Mouse (Mus musculus) forebrain, embryonic 15.5 days (tissue): ENCODE data around the gene Olfr616. TPM values are rescaled to one million over a fixed set of nuclear protein-coding genes. Genes with fewer than 3 reads are reported as not detected.
"Not testable (repeated sequence)": the region's sequence is repeated elsewhere in the genome, so short reads cannot be mapped to it uniquely, and the experiment has no call there.

Experiments used
- ATAC-seq: fragments of 200-750 bp; cut with Nextera tagmentation; replicated peaks from 2 replicates; pipeline ENCODE4 v1.8.0; 2017; ENCODE audit warnings: mild to moderate bottlenecking, moderate TSS enrichment, moderate library complexity
- H3K27ac ChIP-seq: fragments of 300-500 bp; sonication (generic); replicated peaks from 2 replicates; pipeline ENCODE4 v1.5.1; 2015; ENCODE audit warnings: mild to moderate bottlenecking, inconsistent platforms
- H3K27me3 ChIP-seq: fragments of 300-500 bp; sonication (generic); 2 replicates; pipeline ENCODE4 v1.6.1; 2015; ENCODE audit warnings: inconsistent platforms
- H3K36me3 ChIP-seq: fragments of 300-500 bp; sonication (generic); 2 replicates; pipeline ENCODE4 v1.6.1; 2015; ENCODE audit warnings: mild to moderate bottlenecking, inconsistent platforms
- H3K4me1 ChIP-seq: fragments of 300-500 bp; sonication (generic); 2 replicates; pipeline ENCODE4 v1.6.1; 2015; ENCODE audit warnings: inconsistent platforms
- H3K4me2 ChIP-seq: fragments of 300-500 bp; sonication (generic); replicated peaks from 2 replicates; pipeline ENCODE4 v1.6.1; 2015; ENCODE audit warnings: mild to moderate bottlenecking, inconsistent platforms
- H3K4me3 ChIP-seq: fragments of 300-500 bp; sonication (generic); 2 replicates; pipeline ENCODE4 v1.5.1; 2015; ENCODE audit warnings: mild to moderate bottlenecking, inconsistent platforms
- H3K9ac ChIP-seq: fragments of 300-500 bp; sonication (generic); replicated peaks from 2 replicates; pipeline ENCODE4 v1.6.1; 2015; ENCODE audit warnings: mild to moderate bottlenecking, inconsistent platforms
- H3K9me3 ChIP-seq: fragments of 300-500 bp; sonication (generic); 2 replicates; pipeline ENCODE4 v1.6.1; 2016; ENCODE audit warnings: inconsistent platforms
- WGBS: fragments of 180-500 bp; shearing (Covaris S2); methylation state at CpG from one replicate; pipeline ENCODE4 v1.1.7; 2015; ENCODE audit warnings: mixed read lengths; 5-methylcytosine and 5-hydroxymethylcytosine counted together
- microRNA-seq: library from miRNA; unstranded; fragments of <30 nt; microRNA quantifications from one replicate; pipeline ENCODE4, GENCODE M21; 2016
- polyA plus RNA-seq: library from polyadenylated mRNA; unstranded; fragments of >200 nt; fragmentation: Nextera tagmentation; extraction: Ambion mirVana; gene quantifications from 2 replicates; pipeline ENCODE4 v1.2.1, GENCODE M21; 2015

Olfr616 gene
- not detected in 2 replicates for polyA plus RNA-seq

GRCm38 (mm10) chr7:103569043-103569442 lies at the start of gene Olfr616:
TSS of gene Olfr616 (minus strand) at chr7:103569143.
- Histone ChIP-seq H3K4me3 (no peak within 1 kb of the TSS), H3K9me3 (no peaks in the 10 kb centered on the region), H3K27ac (no peak within 1 kb of the TSS), H3K4me1 (no peaks in the 10 kb centered on the region), H3K36me3 (no peaks in the 10 kb centered on the region), H3K4me2 (no peak within 1 kb of the TSS), H3K9ac (no peak within 1 kb of the TSS), H3K27me3 (no peaks in the 10 kb centered on the region)
- no peak for ATAC-seq
- 83% methylated on average over 3 of the region's 3 CpGs for WGBS

- no peak within 1 kb of the TSS for H3K4me3 ChIP-seq
- H3K27me3 ChIP-seq: no peaks in the 10 kb centered on the region
- ATAC-seq: no peak
- no peak within 1 kb of the TSS for H3K4me2 ChIP-seq
- no peak within 1 kb of the TSS for H3K9ac ChIP-seq
- no peaks in the 10 kb centered on the region for H3K36me3 ChIP-seq
- WGBS: 82% methylated on average over 2 of the region's 2 CpGs
- H3K27ac ChIP-seq: no peak within 1 kb of the TSS
- no peaks in the 10 kb centered on the region for H3K4me1 ChIP-seq
- H3K9me3 ChIP-seq: no peaks in the 10 kb centered on the region
These were observed 43.5 kb upstream of the Olfr616 start, which contains the start of gene Olfr620 for GRCm38 (mm10) chr7:103612434-103612833. TSS of gene Olfr620 (minus strand) at chr7:103612534.

GRCm38 (mm10) chr7:103607425-103607824 lies 38.5 kb upstream of the Olfr616 start:
- Histone ChIP-seq H3K36me3 (no peaks in the 10 kb centered on the region), H3K9me3 (no peaks in the 10 kb centered on the region), H3K27ac (no peak overlapping the region), H3K4me1 (no peaks in the 10 kb centered on the region), H3K4me2 (no peak overlapping the region), H3K27me3 (no peaks in the 10 kb centered on the region), H3K4me3 (no peak overlapping the region), H3K9ac (no peak overlapping the region)
- WGBS: 90% methylated on average over 2 of the region's 2 CpGs
- ATAC-seq: no peak

- ATAC-seq: no peak
- Histone ChIP-seq H3K9me3 (no peaks in the 10 kb centered on the region), H3K4me3 (no peak within 1 kb of the TSS), H3K9ac (no peak within 1 kb of the TSS), H3K4me1 (no peaks in the 10 kb centered on the region), H3K27ac (no peak within 1 kb of the TSS), H3K36me3 (no peaks in the 10 kb centered on the region), H3K4me2 (no peak within 1 kb of the TSS), H3K27me3 (no peaks in the 10 kb centered on the region)
These were observed 31.3 kb upstream of the Olfr616 start, which contains the start of gene Olfr619 for GRCm38 (mm10) chr7:103600275-103600674. TSS of gene Olfr619 (plus strand) at chr7:103600575.

- Histone ChIP-seq H3K9me3 (no peaks in the 10 kb centered on the region), H3K27me3 (no peaks in the 10 kb centered on the region), H3K4me2 (no peak within 1 kb of the TSS), H3K9ac (no peak within 1 kb of the TSS), H3K4me1 (no peaks in the 10 kb centered on the region), H3K4me3 (no peak within 1 kb of the TSS), H3K27ac (no peak within 1 kb of the TSS), H3K36me3 (no peaks in the 10 kb centered on the region)
- WGBS: 50% methylated on average over 2 of the region's 2 CpGs
- ATAC-seq: no peak
These were observed 20.9 kb upstream of the Olfr616 start, which contains the start of gene Olfr618 for GRCm38 (mm10) chr7:103589803-103590202. TSS of gene Olfr618 (plus strand) at chr7:103590103.

GRCm38 (mm10) chr7:103572761-103573160 lies 3.8 kb upstream of the Olfr616 start, which contains the start of gene Olfr617:
TSS of gene Olfr617 (plus strand) at chr7:103573061.
- 88% methylated on average over 1 of the region's 1 CpGs for WGBS
- no peaks in the 10 kb centered on the region for H3K9me3 ChIP-seq
- ATAC-seq: no peak
- no peak within 1 kb of the TSS for H3K4me3 ChIP-seq
- H3K27ac ChIP-seq: no peak within 1 kb of the TSS
- no peak within 1 kb of the TSS for H3K4me2 ChIP-seq
- no peaks in the 10 kb centered on the region for H3K27me3 ChIP-seq
- no peak within 1 kb of the TSS for H3K9ac ChIP-seq
- no peaks in the 10 kb centered on the region for H3K4me1 ChIP-seq
- no peaks in the 10 kb centered on the region for H3K36me3 ChIP-seq

- no peaks in the 10 kb centered on the region for H3K27me3 ChIP-seq
- H3K4me3 ChIP-seq: no peak within 1 kb of the TSS
- H3K36me3 ChIP-seq: no peaks in the 10 kb centered on the region
- H3K4me2 ChIP-seq: no peak within 1 kb of the TSS
- no peak within 1 kb of the TSS for H3K9ac ChIP-seq
- no peaks in the 10 kb centered on the region for H3K4me1 ChIP-seq
- H3K9me3 ChIP-seq: no peaks in the 10 kb centered on the region
- no peak within 1 kb of the TSS for H3K27ac ChIP-seq
- no peak for ATAC-seq
- 84% methylated on average over 2 of the region's 2 CpGs for WGBS
These were observed 13.2 kb downstream of the Olfr616 start, which contains the start of gene Olfr615 for GRCm38 (mm10) chr7:103555779-103556178. TSS of gene Olfr615 (plus strand) at chr7:103556079.

GRCm38 (mm10) chr7:103547774-103548173 lies 21.2 kb downstream of the Olfr616 start, which contains the start of gene Olfr613:
TSS of gene Olfr613 (plus strand) at chr7:103548074.
- Histone ChIP-seq H3K36me3 (no peaks in the 10 kb centered on the region), H3K27ac (no peak within 1 kb of the TSS), H3K4me3 (no peak within 1 kb of the TSS), H3K9me3 (no peaks in the 10 kb centered on the region), H3K4me2 (no peak within 1 kb of the TSS), H3K4me1 (no peaks in the 10 kb centered on the region), H3K27me3 (no peaks in the 10 kb centered on the region), H3K9ac (no peak within 1 kb of the TSS)
- 86% methylated on average over 2 of the region's 2 CpGs for WGBS
- no peak for ATAC-seq

GRCm38 (mm10) chr7:103542617-103543016 lies 26.3 kb downstream of the Olfr616 start, which contains the start of gene Olfr612:
TSS of gene Olfr612 (minus strand) at chr7:103542717.
- not testable (repeated sequence) for H3K4me2 ChIP-seq, H3K9me3 ChIP-seq, H3K27ac ChIP-seq, H3K27me3 ChIP-seq, H3K4me1 ChIP-seq, ATAC-seq, H3K9ac ChIP-seq, H3K4me3 ChIP-seq, H3K36me3 ChIP-seq
- 84% methylated on average over 2 of the region's 2 CpGs for WGBS

GRCm38 (mm10) chr7:103520746-103521145 lies 48.2 kb downstream of the Olfr616 start, which contains the start of gene Olfr611:
TSS of gene Olfr611 (minus strand) at chr7:103520846.
- H3K4me1 ChIP-seq, ATAC-seq, H3K9ac ChIP-seq, H3K4me3 ChIP-seq, H3K27ac ChIP-seq, H3K4me2 ChIP-seq, H3K9me3 ChIP-seq, H3K27me3 ChIP-seq, H3K36me3 ChIP-seq: not testable (repeated sequence)
- WGBS: 56% methylated on average over 1 of the region's 1 CpGs

Small RNA genes lying within 50 kb of the gene (microRNA-seq; reads per million reads assigned to microRNA genes)
- gene Gm26506: not detected

Other genes starting within 250 kb of the Olfr616 start
- gene Olfr598, start 245.6 kb downstream of the Olfr616 start, polyA plus RNA-seq: not detected in 2 replicates
- not detected in 2 replicates for gene Olfr599, start 233.2 kb downstream of the Olfr616 start, polyA plus RNA-seq
- not detected in 2 replicates for gene Olfr600, start 219.5 kb downstream of the Olfr616 start, polyA plus RNA-seq
- gene Olfr601, start 206.5 kb downstream of the Olfr616 start, polyA plus RNA-seq: not detected in 2 replicates
- not detected in 2 replicates for gene Olfr603, start 183.0 kb downstream of the Olfr616 start, polyA plus RNA-seq
- not detected in 2 replicates for gene Usp17lc, start 154.1 kb downstream of the Olfr616 start, polyA plus RNA-seq
- not detected in 2 replicates for gene Olfr605, start 123.7 kb downstream of the Olfr616 start, polyA plus RNA-seq
- not detected in 2 replicates for gene Olfr606, start 120.1 kb downstream of the Olfr616 start, polyA plus RNA-seq
- not detected in 2 replicates for gene Olfr607, start 105.0 kb downstream of the Olfr616 start, polyA plus RNA-seq
- gene Olfr608, start 99.3 kb downstream of the Olfr616 start, polyA plus RNA-seq: not detected in 2 replicates
- not detected in 2 replicates for gene Olfr609, start 71.1 kb downstream of the Olfr616 start, polyA plus RNA-seq
- gene Olfr610, start 57.0 kb downstream of the Olfr616 start, polyA plus RNA-seq: not detected in 2 replicates
- gene Olfr611, start 48.3 kb downstream of the Olfr616 start, polyA plus RNA-seq: not detected in 2 replicates
- gene Olfr612, start 26.4 kb downstream of the Olfr616 start, polyA plus RNA-seq: not detected in 2 replicates
- gene Olfr613, start 21.1 kb downstream of the Olfr616 start, polyA plus RNA-seq: not detected in 2 replicates
- not detected in 2 replicates for gene Olfr615, start 13.1 kb downstream of the Olfr616 start, polyA plus RNA-seq
- gene Olfr617, start 3.9 kb upstream of the Olfr616 start, polyA plus RNA-seq: not detected in 2 replicates
- not detected in 2 replicates for gene Olfr618, start 21.0 kb upstream of the Olfr616 start, polyA plus RNA-seq
- not detected in 2 replicates for gene Olfr619, start 31.4 kb upstream of the Olfr616 start, polyA plus RNA-seq
- not detected in 2 replicates for gene Olfr620, start 43.4 kb upstream of the Olfr616 start, polyA plus RNA-seq
- not detected in 2 replicates for gene Olfr622, start 73.6 kb upstream of the Olfr616 start, polyA plus RNA-seq
- not detected in 2 replicates for gene Olfr623, start 94.6 kb upstream of the Olfr616 start, polyA plus RNA-seq
- gene Olfr624, start 102.0 kb upstream of the Olfr616 start, polyA plus RNA-seq: not detected in 2 replicates
- not detected in 2 replicates for gene Olfr625-ps1, start 113.6 kb upstream of the Olfr616 start, polyA plus RNA-seq
- not detected in 2 replicates for gene Olfr243, start 145.5 kb upstream of the Olfr616 start, polyA plus RNA-seq
- not detected in 2 replicates for gene Olfr628, start 161.2 kb upstream of the Olfr616 start, polyA plus RNA-seq
- not detected in 2 replicates for gene Olfr629, start 175.8 kb upstream of the Olfr616 start, polyA plus RNA-seq
- gene Olfr630, start 188.2 kb upstream of the Olfr616 start, polyA plus RNA-seq: not detected in 2 replicates
- not detected in 2 replicates for gene Olfr69, start 202.5 kb upstream of the Olfr616 start, polyA plus RNA-seq
- gene Olfr68, start 210.6 kb upstream of the Olfr616 start, polyA plus RNA-seq: not detected in 2 replicates
- gene Olfr67, start 222.7 kb upstream of the Olfr616 start, polyA plus RNA-seq: not detected in 2 replicates
- 1,298 and 1,407 TPM in 2 replicates for gene Hbb-bt, start 244.9 kb upstream of the Olfr616 start, polyA plus RNA-seq